Mouse (Mus musculus) brain, embryonic 14.5 days (tissue): Measurements from ENCODE around the gene Hbp1.

ENCODE experiments used
- CTCF ChIP-seq: fragments of 200-500 bp; IDR thresholded peaks from 2 replicates; pipeline ENCODE4 v1.5.1; 2012; ENCODE audit warnings: inconsistent platforms, mild to moderate bottlenecking, moderate library complexity, borderline replicate concordance; ENCODE audit not compliant: insufficient read depth, insufficient read length; ENCODE audit errors: extremely low read depth
- POLR2A ChIP-seq: fragments of 200-500 bp; IDR thresholded peaks from 2 replicates; pipeline ENCODE4 v1.6.1; 2012; ENCODE audit warnings: mild to moderate bottlenecking, inconsistent platforms, borderline replicate concordance; ENCODE audit not compliant: poor library complexity, insufficient read depth, insufficient read length, severe bottlenecking; ENCODE audit errors: extremely low read depth

DNA sequence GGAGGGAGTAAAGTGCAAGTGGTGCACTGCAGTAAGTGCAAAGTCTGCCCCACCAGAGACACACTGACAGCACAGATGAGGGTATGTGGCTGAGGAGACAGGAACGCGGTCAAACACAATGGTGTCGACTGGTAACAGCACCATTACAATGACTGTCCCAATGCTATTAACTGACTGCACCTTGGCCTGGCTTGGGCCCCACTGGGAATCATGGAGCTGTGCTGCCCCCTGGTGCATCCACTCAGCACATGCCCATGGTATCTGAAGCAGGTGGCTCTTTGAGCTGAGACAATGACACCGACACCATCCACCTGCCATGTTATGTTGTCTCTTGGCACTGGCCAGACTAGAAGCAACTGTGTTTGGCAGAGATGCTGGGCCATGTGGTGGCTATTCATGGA lies 23.7 kb downstream of the Hbp1 start:
- TF ChIP-seq POLR2A (no peak), CTCF (peak; percentile 80)
